Mouse (Mus musculus) NIH3T3 (cell line): ENCODE results near the gene Col25a1.

Experiments used
- DNase-seq: peaks from one replicate; pipeline ENCODE4 v3.0.0-alpha.2; 2012; ENCODE audit warnings: low read depth

The Col25a1 gene

GRCm38 (mm10) chr3:130242647-130243296, 111.5 kb downstream of the Col25a1 start:
- no peak for DNase-seq

- DNase-seq, result no peak
Observed at GRCm38 (mm10) chr3:130252355-130252754, 121.1 kb downstream of the Col25a1 start.

- no peak for DNase-seq
Observed at GRCm38 (mm10) chr3:130256059-130256458, 124.8 kb downstream of the Col25a1 start.

GRCm38 (mm10) chr3:130256610-130257009, 125.3 kb downstream of the Col25a1 start:
- no peak for DNase-seq

- no peak for DNase-seq
Observed at GRCm38 (mm10) chr3:130259670-130260069, 128.4 kb downstream of the Col25a1 start.

- DNase-seq, result no peak
Observed at GRCm38 (mm10) chr3:130260316-130260715, 129.0 kb downstream of the Col25a1 start.

GRCm38 (mm10) chr3:130265104-130265503, 133.8 kb downstream of the Col25a1 start:
- no peak for DNase-seq

- DNase-seq, result no peak
Observed at GRCm38 (mm10) chr3:130270509-130270908, 139.2 kb downstream of the Col25a1 start.

- no peak for DNase-seq
Observed at GRCm38 (mm10) chr3:130273949-130274348, 142.6 kb downstream of the Col25a1 start.

GRCm38 (mm10) chr3:130278298-130279050, 147.2 kb downstream of the Col25a1 start:
- DNase-seq, result no peak

- no peak for DNase-seq
Observed at GRCm38 (mm10) chr3:130283011-130283760, 151.9 kb downstream of the Col25a1 start.

GRCm38 (mm10) chr3:130288102-130288501, 156.8 kb downstream of the Col25a1 start:
- DNase-seq, result no peak

- DNase-seq, result no peak
Observed at GRCm38 (mm10) chr3:130288756-130289155, 157.5 kb downstream of the Col25a1 start.

- no peak for DNase-seq
Observed at GRCm38 (mm10) chr3:130289220-130289619, 157.9 kb downstream of the Col25a1 start.

- peak; percentile 9 for DNase-seq
Observed at GRCm38 (mm10) chr3:130290175-130290574, 158.9 kb downstream of the Col25a1 start.

- DNase-seq, result no peak
Observed at GRCm38 (mm10) chr3:130290672-130291071, 159.4 kb downstream of the Col25a1 start.

GRCm38 (mm10) chr3:130291926-130292325, 160.6 kb downstream of the Col25a1 start:
- DNase-seq, result no peak

- no peak for DNase-seq
Observed at GRCm38 (mm10) chr3:130300530-130300929, 169.2 kb downstream of the Col25a1 start.

GRCm38 (mm10) chr3:130303597-130303996, 172.3 kb downstream of the Col25a1 start:
- no peak for DNase-seq

- DNase-seq, result no peak
Observed at GRCm38 (mm10) chr3:130304827-130305226, 173.5 kb downstream of the Col25a1 start.

- no peak for DNase-seq
Observed at GRCm38 (mm10) chr3:130305686-130306085, 174.4 kb downstream of the Col25a1 start.

- DNase-seq, result no peak
Observed at GRCm38 (mm10) chr3:130309277-130309676, 178.0 kb downstream of the Col25a1 start.
